Mouse (Mus musculus) heart, postnatal 0 days (tissue): ENCODE results near the gene Fam234b.

ENCODE experiments used
- CTCF ChIP-seq: IDR thresholded peaks from 2 replicates; pipeline ENCODE4 v1.5.1; 2016; ENCODE audit warnings: antibody characterized with exemption, control low read depth, low read depth
- EP300 ChIP-seq: IDR thresholded peaks from 2 replicates; pipeline ENCODE4 v1.6.1; 2016; ENCODE audit warnings: antibody characterized with exemption, low read depth

- TF ChIP-seq EP300 (no peak), CTCF (no peak)
These were observed 82.1 kb downstream of the Fam234b start for GRCm38 (mm10) chr6:135279856-135280255.
